Mouse (Mus musculus): ENCODE results near the gene Tmem9b. TPM values are rescaled to one million over a fixed set of nuclear protein-coding genes. Genes with fewer than 3 reads are reported as not detected.

Tmem9b gene
- polyA plus RNA-seq, 1 experiment from 2014 or later = 74.2 TPM

DNA sequence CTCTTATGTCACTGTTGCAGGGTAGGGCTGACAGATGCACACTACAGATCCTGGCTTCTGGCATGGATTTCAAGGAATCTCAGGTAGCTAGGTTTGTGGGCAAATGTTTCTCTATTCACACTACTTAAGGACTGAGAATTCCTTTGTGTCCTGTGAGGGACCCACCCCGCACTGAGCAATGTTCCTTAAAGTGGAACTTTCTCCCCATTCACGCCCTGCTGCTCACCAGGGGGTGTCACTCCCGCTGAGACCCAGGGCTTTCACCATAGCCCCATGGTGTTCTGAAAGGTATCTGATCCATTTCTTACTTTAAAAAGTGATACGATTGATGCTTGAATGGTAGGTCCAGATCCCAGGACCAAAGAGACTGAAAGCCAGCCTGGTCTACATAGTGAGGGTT is 50.0 kb downstream of the Tmem9b start:
- Histone ChIP-seq H3K4me1 (0 out of 2 replicates have a peak, but pooled peaks cover 4% of the 10 kb centered on the region), H3K27me3 (replicated peaks) (no peaks in the 10 kb centered on the region), H3K27ac (no peak overlapping the region), H3K4me2 (replicated peaks) (peak overlapping the region; percentile 75), H3K9ac (no peak overlapping the region), H3K9me3 (no peaks in the 10 kb centered on the region), H3K4me3 (no peak overlapping the region), H3K36me3 (no peaks in the 10 kb centered on the region)
- ATAC-seq (ENCODE audit: low FRiP score, low read depth) = no peak
- WGBS = 38% methylated on average over 4 of the region's 4 CpGs

DNA sequence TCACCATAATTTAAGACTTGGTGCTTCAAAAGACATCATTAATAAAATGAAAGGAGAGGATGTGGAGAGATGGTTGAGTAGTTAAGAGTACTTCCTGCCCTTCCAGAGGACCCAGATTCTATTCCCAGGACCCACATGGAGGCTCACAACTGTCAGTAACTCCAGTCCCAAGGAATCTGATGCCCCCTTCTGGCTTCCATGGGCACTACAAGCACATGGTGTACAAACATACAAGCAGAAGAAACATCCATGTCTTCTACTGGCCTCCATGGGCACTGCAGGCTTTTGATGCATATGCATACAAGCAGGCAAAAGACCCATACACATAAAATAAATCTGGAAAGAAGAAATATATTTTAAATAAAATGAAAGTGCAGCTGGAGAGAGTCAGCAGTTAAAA is 52.5 kb downstream of the Tmem9b start:
- 0 out of 2 replicates have a peak, but pooled peaks cover 4% of the 10 kb centered on the region for H3K4me1 ChIP-seq
- H3K9me3 ChIP-seq = no peaks in the 10 kb centered on the region
- no peak overlapping the region for H3K4me2 ChIP-seq (replicated peaks)
- no peaks in the 10 kb centered on the region for H3K27me3 ChIP-seq (replicated peaks)
- H3K9ac ChIP-seq = no peak overlapping the region
- no peaks in the 10 kb centered on the region for H3K36me3 ChIP-seq
- no peak overlapping the region for H3K4me3 ChIP-seq
- ATAC-seq (ENCODE audit: low FRiP score, low read depth) = no peak
- H3K27ac ChIP-seq = no peak overlapping the region

DNA sequence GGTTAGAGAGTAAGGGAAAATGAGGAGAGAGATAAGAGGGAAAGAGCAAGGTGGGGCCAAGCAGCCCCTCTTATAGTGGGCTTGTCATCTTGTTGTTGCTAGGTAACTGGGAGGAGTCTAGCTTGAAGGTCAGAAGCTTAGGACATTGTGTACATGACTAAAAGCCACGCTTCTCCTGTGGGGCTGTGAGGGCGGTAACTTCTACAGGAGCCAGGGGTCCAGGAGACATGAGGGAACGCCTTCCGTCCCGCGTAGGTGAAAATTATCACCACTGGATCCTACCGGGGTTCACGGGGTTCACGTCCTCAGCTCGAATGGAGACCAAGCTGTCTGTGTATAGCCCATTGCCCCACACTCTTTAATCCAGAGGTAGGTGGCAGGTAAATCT is 57.3 kb downstream of the Tmem9b start:
- no peaks in the 10 kb centered on the region for H3K36me3 ChIP-seq
- 90% methylated on average over 10 of the region's 10 CpGs for WGBS

DNA sequence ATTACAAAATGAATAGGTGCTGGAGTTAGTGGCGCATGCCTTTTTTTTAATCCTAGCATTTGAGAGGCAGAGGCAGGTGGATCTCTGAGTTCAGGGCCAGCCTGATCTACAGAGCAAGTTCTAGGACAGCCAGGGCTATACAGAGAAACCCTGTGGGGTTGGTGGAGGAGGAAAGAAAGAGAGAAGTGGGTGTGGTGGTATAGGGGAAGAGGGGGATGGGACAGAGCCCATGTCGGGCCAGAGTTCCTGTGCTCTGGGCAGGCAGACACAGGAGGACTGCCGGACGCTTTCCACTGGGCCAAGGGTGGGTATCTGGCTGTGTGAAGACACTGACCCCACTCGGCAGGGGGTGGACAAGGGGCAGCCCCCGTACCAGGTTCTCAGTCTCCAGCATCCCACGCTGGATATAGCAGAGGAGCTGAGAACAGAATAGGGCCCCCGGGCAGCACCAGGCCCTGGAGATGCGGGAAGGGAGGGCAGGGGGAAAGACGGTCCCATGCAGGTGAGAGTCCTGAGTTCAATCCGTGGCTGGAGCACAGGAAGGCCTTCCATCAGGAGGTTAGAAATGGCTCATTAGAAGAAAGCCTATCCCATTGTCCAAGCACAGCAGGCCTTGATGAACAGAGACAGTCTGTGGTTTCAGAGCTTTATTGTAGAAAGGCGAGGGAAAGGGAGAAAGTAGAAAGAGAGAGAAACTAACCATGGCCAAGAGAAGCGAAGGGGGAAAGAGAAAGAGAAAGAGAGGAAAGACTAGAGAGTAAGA is 57.9 kb downstream of the Tmem9b start:
- Histone ChIP-seq H3K9me3 (no peaks in the 10 kb centered on the region), H3K9ac (no peak overlapping the region), H3K27ac (no peak overlapping the region), H3K4me3 (no peak overlapping the region), H3K4me2 (replicated peaks) (no peak overlapping the region), H3K36me3 (no peaks in the 10 kb centered on the region), H3K4me1 (no peaks in the 10 kb centered on the region), H3K27me3 (replicated peaks) (no peaks in the 10 kb centered on the region)
- WGBS = 76% methylated on average over 13 of the region's 13 CpGs
- ATAC-seq (ENCODE audit: low FRiP score, low read depth) = no peak

More for the DNA sequence above, 57.3 kb downstream of the Tmem9b start:
- H3K4me2 ChIP-seq (replicated peaks) = no peak overlapping the region
- ATAC-seq (ENCODE audit: low FRiP score, low read depth) = no peak
- no peaks in the 10 kb centered on the region for H3K9me3 ChIP-seq
- no peaks in the 10 kb centered on the region for H3K4me1 ChIP-seq
- H3K9ac ChIP-seq = no peak overlapping the region
- H3K4me3 ChIP-seq = no peak overlapping the region
- no peak overlapping the region for H3K27ac ChIP-seq
- no peaks in the 10 kb centered on the region for H3K27me3 ChIP-seq (replicated peaks)

DNA sequence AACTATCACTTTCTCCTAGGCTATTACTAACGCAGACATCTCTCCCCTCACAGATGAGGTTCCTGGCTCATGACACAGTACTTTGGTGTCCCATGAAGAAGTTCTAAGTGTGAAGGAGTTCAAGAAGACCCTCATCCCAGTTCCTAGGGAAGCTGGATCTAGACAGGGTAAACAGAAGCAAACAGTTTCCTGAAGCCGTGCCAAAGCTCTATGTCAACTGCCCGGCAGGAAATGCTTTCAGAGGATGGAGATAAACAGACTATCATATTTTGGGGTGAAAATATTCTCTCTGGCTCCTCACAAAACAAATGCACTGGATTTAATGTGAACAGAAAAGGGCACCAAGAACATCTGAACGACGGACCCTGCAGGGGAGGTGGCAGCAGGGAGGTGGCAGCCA is 61.7 kb downstream of the Tmem9b start:
- ATAC-seq (ENCODE audit: low FRiP score, low read depth) = no peak
- H3K9me3 ChIP-seq = no peaks in the 10 kb centered on the region
- H3K4me3 ChIP-seq = no peak overlapping the region
- H3K9ac ChIP-seq = no peak overlapping the region
- no peaks in the 10 kb centered on the region for H3K36me3 ChIP-seq
- 90% methylated on average over 5 of the region's 5 CpGs for WGBS
- no peak overlapping the region for H3K4me2 ChIP-seq (replicated peaks)
- no peak overlapping the region for H3K27ac ChIP-seq
- H3K4me1 ChIP-seq = no peaks in the 10 kb centered on the region
- no peaks in the 10 kb centered on the region for H3K27me3 ChIP-seq (replicated peaks)

DNA sequence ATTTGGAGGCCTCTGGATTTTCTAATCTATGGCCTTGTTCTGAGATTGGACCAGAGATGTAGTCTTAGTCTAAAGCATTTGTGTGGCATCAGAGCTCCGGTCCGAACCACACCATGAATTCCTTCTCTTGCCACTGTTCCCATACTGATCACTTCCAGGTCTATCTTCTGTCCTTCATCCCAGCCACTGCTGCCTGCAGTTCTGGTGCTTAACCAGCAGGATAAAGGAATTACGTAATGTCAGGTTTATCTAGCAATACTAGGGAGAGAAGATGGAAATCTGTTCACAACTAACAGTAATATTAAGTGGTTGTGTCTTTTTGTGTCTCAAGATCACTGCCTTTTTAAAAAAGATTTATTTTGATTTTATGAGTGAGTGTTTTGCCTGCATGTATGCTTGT is 62.6 kb downstream of the Tmem9b start:
- H3K9me3 ChIP-seq = no peaks in the 10 kb centered on the region
- no peaks in the 10 kb centered on the region for H3K36me3 ChIP-seq
- H3K4me1 ChIP-seq = no peaks in the 10 kb centered on the region
- H3K9ac ChIP-seq = no peak overlapping the region
- H3K4me3 ChIP-seq = no peak overlapping the region
- ATAC-seq (ENCODE audit: low FRiP score, low read depth) = no peak
- no peak overlapping the region for H3K27ac ChIP-seq
- no peaks in the 10 kb centered on the region for H3K27me3 ChIP-seq (replicated peaks)
- WGBS = 93% methylated on average over 3 of the region's 3 CpGs
- no peak overlapping the region for H3K4me2 ChIP-seq (replicated peaks)

DNA sequence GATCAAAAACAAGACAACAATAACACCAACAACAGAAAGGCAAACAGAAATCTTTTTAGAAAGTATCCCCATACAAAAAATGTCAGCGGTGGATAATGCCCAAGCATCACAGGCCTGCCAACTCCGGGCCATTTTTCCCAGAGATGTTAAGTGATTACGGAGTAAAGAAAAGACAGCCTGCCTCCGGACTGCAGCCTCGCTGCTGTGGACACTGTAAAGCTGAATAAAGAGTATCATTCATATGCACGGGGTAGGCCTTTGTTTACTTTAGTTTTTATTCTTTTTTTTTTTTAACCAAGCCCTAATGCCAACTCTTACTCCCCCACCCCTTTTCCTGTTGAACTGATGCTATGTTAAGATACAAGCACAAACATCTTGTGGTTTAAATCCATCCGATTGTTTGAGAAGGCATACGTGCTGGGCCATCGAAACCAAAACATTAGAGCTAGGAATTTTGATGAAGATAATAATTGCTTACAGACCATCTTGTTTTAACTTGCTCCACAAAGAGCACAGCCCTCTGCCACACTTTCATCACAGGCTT is 66.0 kb downstream of the Tmem9b start:
- no peaks in the 10 kb centered on the region for H3K9me3 ChIP-seq
- no peak overlapping the region for H3K4me2 ChIP-seq (replicated peaks)
- ATAC-seq (ENCODE audit: low FRiP score, low read depth) = no peak
- WGBS = 64% methylated on average over 9 of the region's 9 CpGs
- no peaks in the 10 kb centered on the region for H3K36me3 ChIP-seq
- H3K27me3 ChIP-seq (replicated peaks) = no peaks in the 10 kb centered on the region
- H3K9ac ChIP-seq = no peak overlapping the region
- no peaks in the 10 kb centered on the region for H3K4me1 ChIP-seq
- H3K27ac ChIP-seq = no peak overlapping the region
- H3K4me3 ChIP-seq = no peak overlapping the region

Other genes starting within 250 kb of the Tmem9b start
- gene Trim66, start 244.7 kb downstream of the Tmem9b start, polyA plus RNA-seq (2016; fragmentation: Nextera tagmentation; extraction: Ambion mirVana) = 0.05 and 0.14 TPM in 2 replicates
- gene Rpl27a, start 233.7 kb downstream of the Tmem9b start, polyA plus RNA-seq (2016; fragmentation: Nextera tagmentation; extraction: Ambion mirVana) = 88.0 and 90.4 TPM in 2 replicates
- gene St5, start 49.3 kb downstream of the Tmem9b start, polyA plus RNA-seq (2016; fragmentation: Nextera tagmentation; extraction: Ambion mirVana) = 44.1 and 51.0 TPM in 2 replicates
- 16.1 and 17.6 TPM in 2 replicates for gene Akip1, start 49.2 kb downstream of the Tmem9b start, polyA plus RNA-seq (2016; fragmentation: Nextera tagmentation; extraction: Ambion mirVana)
- gene BC051019, start 29.0 kb downstream of the Tmem9b start, polyA plus RNA-seq (2016; fragmentation: Nextera tagmentation; extraction: Ambion mirVana) = not detected in 2 replicates
- gene Ascl3, start 21.1 kb downstream of the Tmem9b start, polyA plus RNA-seq (2016; fragmentation: Nextera tagmentation; extraction: Ambion mirVana) = 0.31 TPM in 1 of 2 replicates, not detected in the other
- gene Nrip3, start 29.1 kb upstream of the Tmem9b start, polyA plus RNA-seq (2016; fragmentation: Nextera tagmentation; extraction: Ambion mirVana) = 1.6 and 2.7 TPM in 2 replicates
- 13.1 and 13.4 TPM in 2 replicates for gene Scube2, start 112.8 kb upstream of the Tmem9b start, polyA plus RNA-seq (2016; fragmentation: Nextera tagmentation; extraction: Ambion mirVana)
- gene Dennd5a, start 207.6 kb upstream of the Tmem9b start, polyA plus RNA-seq (2016; fragmentation: Nextera tagmentation; extraction: Ambion mirVana) = 65.6 and 69.9 TPM in 2 replicates
- gene Tmem41b, start 234.1 kb upstream of the Tmem9b start, polyA plus RNA-seq (2016; fragmentation: Nextera tagmentation; extraction: Ambion mirVana) = 80.7 TPM in 2 replicates